Mouse (Mus musculus): Measurements from ENCODE around the gene Slc4a8. TPM values are rescaled to one million over a fixed set of nuclear protein-coding genes. Genes with fewer than 3 reads are reported as not detected.

Gene Slc4a8
- total RNA-seq, 1 experiment, result 25.6 TPM

- H3K27ac ChIP-seq (ENCODE audit: insufficient read depth, low read depth, low read length, poor library complexity, severe bottlenecking), result no peak overlapping the region
- no peak overlapping the region for H3K9ac ChIP-seq (ENCODE audit: insufficient read depth, low read depth, low read length, poor library complexity, severe bottlenecking)
- no peaks in the 10 kb centered on the region for H3K36me3 ChIP-seq (ENCODE audit: control insufficient read depth, insufficient read depth, low read length, poor library complexity, severe bottlenecking)
- H3K4me3 ChIP-seq (ENCODE audit: insufficient read depth in 1 of 2, low read depth in 1 of 2, low read length in 2 of 2, poor library complexity in 1 of 2, severe bottlenecking in 1 of 2), result peak overlapping the region; percentile 4 to 16; a peak in 2 of 4 replicates
- in situ Hi-C loops (cut with MboI; ENCODE audit: low sequenced_read_pairs in 2 of 2, unreplicated experiment in 2 of 2), result no loop called here
- peaks cover 2 to 6% of the 10 kb centered on the region in 2 experiments; a peak in 1 of 4 replicates for H3K4me1 ChIP-seq (ENCODE audit: control insufficient read depth in 2 of 2, insufficient read depth in 2 of 2, low read length in 2 of 2, poor library complexity in 1 of 2)
- DNase-seq (ENCODE audit: low read depth, low spot score), result no peak
- no peak for TF ChIP-seq CHD2 (IDR thresholded peaks at IDR 0.05; ENCODE audit: low read depth, low read length)
- TF ChIP-seq ZNF384 (IDR thresholded peaks at IDR 0.05; ENCODE audit: low read depth, low read length), result no peak
- TF ChIP-seq HCFC1 (IDR thresholded peaks at IDR 0.05; ENCODE audit: borderline replicate concordance, insufficient read depth, low read length), result no peak
- no peak for TF ChIP-seq MAFK (IDR thresholded peaks at IDR 0.05; ENCODE audit: insufficient read depth, low read depth, low read length)
- TF ChIP-seq ZC3H11A (IDR thresholded peaks at IDR 0.05; ENCODE audit: borderline replicate concordance, low read depth, low read length), result no peak
- H3K9me3 ChIP-seq (ENCODE audit: control insufficient read depth, insufficient read depth, low read depth, low read length), result no peaks in the 10 kb centered on the region
These were observed 63.8 kb downstream of the Slc4a8 start for GRCm38 (mm10) chr15:100825249-100825856.

- Histone ChIP-seq H3K36me3 (ENCODE audit: control insufficient read depth, insufficient read depth, low read length, poor library complexity, severe bottlenecking) (no peaks in the 10 kb centered on the region), H3K4me1 (ENCODE audit: control insufficient read depth in 2 of 2, insufficient read depth in 2 of 2, low read length in 2 of 2, poor library complexity in 1 of 2) (peaks cover 2 to 6% of the 10 kb centered on the region in 2 experiments; a peak in 1 of 4 replicates), H3K9me3 (ENCODE audit: control insufficient read depth, insufficient read depth, low read depth, low read length) (no peaks in the 10 kb centered on the region), H3K27ac (ENCODE audit: insufficient read depth, low read depth, low read length, poor library complexity, severe bottlenecking) (no peak overlapping the region), H3K9ac (ENCODE audit: insufficient read depth, low read depth, low read length, poor library complexity, severe bottlenecking) (no peak overlapping the region), H3K4me3 (ENCODE audit: insufficient read depth in 1 of 2, low read depth in 1 of 2, low read length in 2 of 2, poor library complexity in 1 of 2, severe bottlenecking in 1 of 2) (no peak overlapping the region)
- in situ Hi-C loops (cut with MboI; ENCODE audit: low sequenced_read_pairs in 2 of 2, unreplicated experiment in 2 of 2), result no loop called here
- TF ChIP-seq HCFC1 (IDR thresholded peaks at IDR 0.05; ENCODE audit: borderline replicate concordance, insufficient read depth, low read length), result no peak
- no peak for TF ChIP-seq CHD2 (IDR thresholded peaks at IDR 0.05; ENCODE audit: low read depth, low read length)
- TF ChIP-seq ZC3H11A (IDR thresholded peaks at IDR 0.05; ENCODE audit: borderline replicate concordance, low read depth, low read length), result no peak
- no peak for TF ChIP-seq ZNF384 (IDR thresholded peaks at IDR 0.05; ENCODE audit: low read depth, low read length)
- no peak for TF ChIP-seq MAFK (IDR thresholded peaks at IDR 0.05; ENCODE audit: insufficient read depth, low read depth, low read length)
- no peak for DNase-seq (ENCODE audit: low read depth, low spot score)
These were observed 64.5 kb downstream of the Slc4a8 start for GRCm38 (mm10) chr15:100826076-100826475.

- no peak for TF ChIP-seq HCFC1 (IDR thresholded peaks at IDR 0.05; ENCODE audit: borderline replicate concordance, insufficient read depth, low read length)
- DNase-seq (ENCODE audit: low read depth, low spot score), result no peak
- no peak overlapping the region for H3K9ac ChIP-seq (ENCODE audit: insufficient read depth, low read depth, low read length, poor library complexity, severe bottlenecking)
- no peak overlapping the region for H3K27ac ChIP-seq (ENCODE audit: insufficient read depth, low read depth, low read length, poor library complexity, severe bottlenecking)
- no peaks in the 10 kb centered on the region for H3K9me3 ChIP-seq (ENCODE audit: control insufficient read depth, insufficient read depth, low read depth, low read length)
- in situ Hi-C loops (cut with MboI; ENCODE audit: low sequenced_read_pairs in 2 of 2, unreplicated experiment in 2 of 2), result no loop called here
- 0 out of 4 replicates have a peak overlapping the region, but pooled peaks of 1 of the 2 experiments have one; percentile 9 for H3K4me3 ChIP-seq (ENCODE audit: insufficient read depth in 1 of 2, low read depth in 1 of 2, low read length in 2 of 2, poor library complexity in 1 of 2, severe bottlenecking in 1 of 2)
- peaks cover under 1 to 2% of the 10 kb centered on the region in 2 experiments; a peak in 1 of 4 replicates for H3K4me1 ChIP-seq (ENCODE audit: control insufficient read depth in 2 of 2, insufficient read depth in 2 of 2, low read length in 2 of 2, poor library complexity in 1 of 2)
- no peaks in the 10 kb centered on the region for H3K36me3 ChIP-seq (ENCODE audit: control insufficient read depth, insufficient read depth, low read length, poor library complexity, severe bottlenecking)
These were observed 68.2 kb downstream of the Slc4a8 start for GRCm38 (mm10) chr15:100829775-100830174.

GRCm38 (mm10) chr15:100830682-100831081 is 69.1 kb downstream of the Slc4a8 start:
- in situ Hi-C loops (cut with MboI; ENCODE audit: low sequenced_read_pairs in 2 of 2, unreplicated experiment in 2 of 2), result no loop called here
- Histone ChIP-seq H3K4me1 (ENCODE audit: control insufficient read depth in 2 of 2, insufficient read depth in 2 of 2, low read length in 2 of 2, poor library complexity in 1 of 2) (no peaks in the 10 kb centered on the region), H3K36me3 (ENCODE audit: control insufficient read depth, insufficient read depth, low read length, poor library complexity, severe bottlenecking) (no peaks in the 10 kb centered on the region), H3K9ac (ENCODE audit: insufficient read depth, low read depth, low read length, poor library complexity, severe bottlenecking) (no peak overlapping the region), H3K9me3 (ENCODE audit: control insufficient read depth, insufficient read depth, low read depth, low read length) (no peaks in the 10 kb centered on the region), H3K4me3 (ENCODE audit: insufficient read depth in 1 of 2, low read depth in 1 of 2, low read length in 2 of 2, poor library complexity in 1 of 2, severe bottlenecking in 1 of 2) (no peak overlapping the region), H3K27ac (ENCODE audit: insufficient read depth, low read depth, low read length, poor library complexity, severe bottlenecking) (no peak overlapping the region)
- TF ChIP-seq HCFC1 (IDR thresholded peaks at IDR 0.05; ENCODE audit: borderline replicate concordance, insufficient read depth, low read length) (no peak), ZC3H11A (IDR thresholded peaks at IDR 0.05; ENCODE audit: borderline replicate concordance, low read depth, low read length) (peak; percentile 65; the same call in 1 of the 2 replicates)
- DNase-seq (ENCODE audit: low read depth, low spot score), result peak; percentile 79

GRCm38 (mm10) chr15:100832144-100832543 is 70.6 kb downstream of the Slc4a8 start:
- H3K4me3 ChIP-seq (ENCODE audit: insufficient read depth in 1 of 2, low read depth in 1 of 2, low read length in 2 of 2, poor library complexity in 1 of 2, severe bottlenecking in 1 of 2), result no peak overlapping the region
- DNase-seq (ENCODE audit: low read depth, low spot score), result no peak
- TF ChIP-seq MAFK (IDR thresholded peaks at IDR 0.05; ENCODE audit: insufficient read depth, low read depth, low read length), result no peak
- TF ChIP-seq CHD2 (IDR thresholded peaks at IDR 0.05; ENCODE audit: low read depth, low read length), result no peak
- in situ Hi-C loops (cut with MboI; ENCODE audit: low sequenced_read_pairs in 2 of 2, unreplicated experiment in 2 of 2), result no loop called here
- no peak overlapping the region for H3K9ac ChIP-seq (ENCODE audit: insufficient read depth, low read depth, low read length, poor library complexity, severe bottlenecking)
- no peak overlapping the region for H3K27ac ChIP-seq (ENCODE audit: insufficient read depth, low read depth, low read length, poor library complexity, severe bottlenecking)
- no peaks in the 10 kb centered on the region for H3K36me3 ChIP-seq (ENCODE audit: control insufficient read depth, insufficient read depth, low read length, poor library complexity, severe bottlenecking)
- H3K4me1 ChIP-seq (ENCODE audit: control insufficient read depth in 2 of 2, insufficient read depth in 2 of 2, low read length in 2 of 2, poor library complexity in 1 of 2), result no peaks in the 10 kb centered on the region
- no peaks in the 10 kb centered on the region for H3K9me3 ChIP-seq (ENCODE audit: control insufficient read depth, insufficient read depth, low read depth, low read length)

All from ES-E14 (cell line).